Comparison of ENCODE assay signal across 8 mouse cellular contexts in genomic region chr4:144891121-144891711, GRCm38 (mm10). TPM values are rescaled to one million over a fixed set of nuclear protein-coding genes. Genes with fewer than 3 reads are reported as not detected.
DNase-seq lines count a peak whose midpoint lies in the region; ATAC-seq and TF ChIP-seq lines count a peak whose summit lies in the region.

No protein-coding gene starts in this region.

- H3K4me2 ChIP-seq in lung, postnatal 0 days (replicated peaks; ENCODE audit: low read depth, low read length), result peak overlapping the region; percentile 81
- H3K4me2 ChIP-seq in stomach, embryonic 14.5 days (replicated peaks; ENCODE audit: low read depth, low read length), result peak overlapping the region; percentile 61

- no peak for TF ChIP-seq CTCF in left cerebral cortex, adult 2 months (IDR thresholded peaks at IDR 0.05)
- TF ChIP-seq CTCF in lung, postnatal 0 days (IDR thresholded peaks at IDR 0.05), result no peak

- H3K9ac ChIP-seq in lung, postnatal 0 days (replicated peaks; ENCODE audit: low read depth), result no peak overlapping the region; the same call in 1 of the 2 replicates
- no peak overlapping the region for H3K9ac ChIP-seq in stomach, embryonic 14.5 days (replicated peaks; ENCODE audit: low read depth, low read length)

- peak; percentile 41 to 50 for DNase-seq in left cerebral cortex, adult 2 months (ENCODE audit: extremely low spot score in 1 of 2, low spot score in 2 of 2)
- DNase-seq in left cerebral cortex, adult 11 months (ENCODE audit: low spot score), result no peak
- DNase-seq in adrenal gland, adult (ENCODE audit: inconsistent age in 2 of 2, low spot score in 1 of 2), result peak; percentile 60 to 87
- peak; percentile 64 for DNase-seq in gastrocnemius, postnatal 14 days
- DNase-seq in kidney, adult 11 months, result peak; percentile 66
- peak; percentile 74 for DNase-seq in lung, postnatal 0 days (ENCODE audit: low spot score)
- no peak for DNase-seq in left cerebral cortex, postnatal 4 days

- WGBS in lung, postnatal 0 days, result 56% methylated on average over 10 of the region's 10 CpGs
- WGBS in stomach, embryonic 14.5 days, result 47% methylated on average over 10 of the region's 10 CpGs

- ATAC-seq in lung, postnatal 0 days, result 0 out of 2 replicates have a peak, but pooled peaks have one; percentile 1
- ATAC-seq in stomach, embryonic 14.5 days (ENCODE audit: insufficient number of reproducible peaks, insufficient read depth, low FRiP score, low read depth), result no peak

- TF ChIP-seq EP300 in lung, postnatal 0 days (IDR thresholded peaks at IDR 0.05), result no peak

- H3K4me1 ChIP-seq in lung, postnatal 0 days (ENCODE audit: insufficient read depth, low read depth, low read length), result peaks cover 12% of the 10 kb centered on the region; the same call in 1 of the 2 replicates
- H3K4me1 ChIP-seq in stomach, embryonic 14.5 days (ENCODE audit: control insufficient read depth, insufficient read depth, low read length), result peaks cover 16% of the 10 kb centered on the region

- H3K27me3 ChIP-seq in lung, postnatal 0 days (replicated peaks; ENCODE audit: insufficient read depth, low read length), result no peaks in the 10 kb centered on the region
- H3K27me3 ChIP-seq in stomach, embryonic 14.5 days (ENCODE audit: control insufficient read depth, insufficient read depth, low read length), result no peaks in the 10 kb centered on the region

- H3K4me3 ChIP-seq in left cerebral cortex, adult 2 months, result no peak overlapping the region
- H3K4me3 ChIP-seq in lung, postnatal 0 days (ENCODE audit: low read depth, low read length), result peak overlapping the region; percentile 86; the same call in 1 of the 2 replicates
- H3K4me3 ChIP-seq in stomach, embryonic 14.5 days (ENCODE audit: low read depth, low read length), result peak overlapping the region; percentile 79; the same call in 1 of the 2 replicates

- no peaks in the 10 kb centered on the region for H3K9me3 ChIP-seq in lung, postnatal 0 days (ENCODE audit: low read length)
- no peaks in the 10 kb centered on the region for H3K9me3 ChIP-seq in stomach, embryonic 14.5 days (ENCODE audit: control insufficient read depth, low read depth, low read length)

- H3K27ac ChIP-seq in left cerebral cortex, adult 2 months, result peak overlapping the region; percentile 81
- H3K27ac ChIP-seq in lung, postnatal 0 days (ENCODE audit: low read length), result peak overlapping the region; percentile 96
- H3K27ac ChIP-seq in stomach, embryonic 14.5 days (ENCODE audit: low read length), result peak overlapping the region; percentile 92

- H3K36me3 ChIP-seq in lung, postnatal 0 days (ENCODE audit: insufficient read depth, low read length), result no peaks in the 10 kb centered on the region
- no peaks in the 10 kb centered on the region for H3K36me3 ChIP-seq in stomach, embryonic 14.5 days (ENCODE audit: control insufficient read depth, insufficient read depth, low read length)

- intact Hi-C loops in left cerebral cortex, adult 2 months (cut with DNase I), result loop anchor here (2.0 to 5.0 kb wide), 4 partner anchors 81 to 396 kb away; no protein-coding TSS in a partner anchor
- intact Hi-C loops in gastrocnemius, postnatal 14 days (cut with DNase I; ENCODE audit: low total_unique reads), result loop anchor here (10.0 kb wide), 1 partner anchor 164 kb away; no protein-coding TSS in a partner anchor
- intact Hi-C loops in left cerebral cortex, postnatal 4 days (cut with DNase I), result loop anchor here (10.0 kb wide), 3 partner anchors 164 to 384 kb away; no protein-coding TSS in a partner anchor

RNA-seq across cellular contexts. Expression of gene Dhrs3, which starts 1.4 kb away (rescaled TPM):
- total RNA-seq in left cerebral cortex, adult 2 months (2021), result 10 to 100 TPM; 28.6 to 29.6 TPM
- total RNA-seq in gastrocnemius, postnatal 14 days (2021), result 10 to 100 TPM; 33.8 to 48.2 TPM
- polyA plus RNA-seq in lung, postnatal 0 days (2015; fragmentation: Nextera tagmentation; extraction: Ambion mirVana), result 177 and 229 TPM in 2 replicates
- 128 and 143 TPM in 2 replicates for polyA plus RNA-seq in stomach, embryonic 14.5 days (2014; fragmentation: Nextera tagmentation; extraction: Ambion mirVana)
- total RNA-seq in left cerebral cortex, postnatal 4 days (2021), result 10 to 100 TPM; 16.4 to 22.8 TPM

Comparison
In these comparisons a context has a peak if more than half of its experiments do, and no peak if none do; other contexts are left out.
1. DNase-seq: peak in left cerebral cortex, adult 2 months (2 of 2), adrenal gland, adult (2 of 2), gastrocnemius, postnatal 14 days (single experiment), kidney, adult 11 months (single experiment) and lung, postnatal 0 days (single experiment); none in left cerebral cortex, adult 11 months (single experiment) and left cerebral cortex, postnatal 4 days (single experiment).
2. Peak in every context shown above with its lines, with median percentiles within 50 percentile points of each other: H3K27ac ChIP-seq.